Mouse (Mus musculus): ENCODE results near the gene Mtmr6. TPM values are rescaled to one million over a fixed set of nuclear protein-coding genes. Genes with fewer than 3 reads are reported as not detected.
A peak's percentile ranks its signal among the peaks of the same experiment; 100 is the strongest.

The Mtmr6 gene
- polyA plus RNA-seq (2011; ENCODE audit: insufficient read length, low read depth, missing spikeins): 88.1 and 93.8 TPM in 2 replicates

DNA sequence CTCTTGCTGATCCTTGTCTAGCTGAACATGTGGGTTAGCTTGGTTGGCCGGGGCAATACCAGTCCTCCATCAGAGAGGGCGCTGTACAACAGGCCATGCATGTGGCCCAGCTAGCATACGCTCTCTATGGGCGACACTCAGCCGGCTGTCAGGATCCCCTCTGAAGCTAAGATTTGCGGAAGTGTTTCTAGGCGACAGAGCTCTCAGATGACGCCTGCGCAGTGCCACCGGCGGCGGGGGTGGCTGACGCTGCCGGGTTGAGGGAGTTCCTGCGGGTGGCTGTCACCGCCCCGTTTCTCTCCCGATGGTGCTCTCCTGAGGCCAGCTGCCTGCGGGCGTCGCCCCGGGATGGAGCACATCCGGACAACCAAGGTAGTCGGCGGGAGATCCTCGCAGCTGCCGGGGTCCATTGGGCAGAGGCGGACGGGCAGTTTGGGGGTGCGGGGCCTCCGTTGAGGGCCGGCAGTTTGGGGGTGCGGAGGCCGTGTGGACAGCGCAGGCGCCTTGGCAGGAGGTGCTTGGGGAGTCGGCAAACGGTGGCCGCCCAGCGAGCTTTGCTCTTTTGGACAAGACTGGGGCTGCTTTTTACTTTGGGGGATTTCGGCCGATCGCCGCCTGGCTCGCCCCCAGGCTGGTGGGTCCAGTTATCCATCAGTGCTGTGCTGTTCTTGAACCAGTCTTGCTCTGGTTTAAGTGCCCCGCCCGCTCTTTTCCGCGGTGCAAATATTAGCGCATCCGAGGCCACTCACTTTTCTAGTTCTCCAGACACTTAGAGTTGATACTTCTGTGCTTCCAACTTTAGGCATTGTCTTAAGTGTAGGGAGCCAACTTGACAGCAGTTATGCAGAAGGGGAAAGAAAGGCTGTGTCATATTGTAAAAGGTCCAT lies at the start of gene Mtmr6:
Gene Mtmr6 (plus strand): TSS at position 239 of the 887 bp plus-strand sequence.
- no peaks in the 10 kb centered on the region for H3K4me1 ChIP-seq (ENCODE audit: control insufficient read depth, insufficient read depth, low read length)
- peak within 1 kb of the TSS; percentile 10 for H3K27ac ChIP-seq (ENCODE audit: insufficient read depth, low read length)
- peak within 1 kb of the TSS; percentile 85 for H3K4me3 ChIP-seq (ENCODE audit: insufficient read depth, low read length)
- peak; percentile 85 for TF ChIP-seq POLR2A (IDR thresholded peaks at IDR 0.05; ENCODE audit: low read depth, low read length)
- peak; percentile 94 for TF ChIP-seq CTCF (IDR thresholded peaks at IDR 0.05; ENCODE audit: borderline replicate concordance, insufficient read depth, low read length)

- TF ChIP-seq POLR2A (IDR thresholded peaks at IDR 0.05; ENCODE audit: low read depth, low read length): no peak
- TF ChIP-seq CTCF (IDR thresholded peaks at IDR 0.05; ENCODE audit: borderline replicate concordance, insufficient read depth, low read length): no peak
- H3K4me3 ChIP-seq (ENCODE audit: insufficient read depth, low read length): no peak overlapping the region
- no peak overlapping the region for H3K27ac ChIP-seq (ENCODE audit: insufficient read depth, low read length)
- peaks cover 2% of the 10 kb centered on the region; the same call in 1 of the 2 replicates for H3K4me1 ChIP-seq (ENCODE audit: control insufficient read depth, insufficient read depth, low read length)
Observed at GRCm38 (mm10) chr14:60216125-60216524, 48.9 kb upstream of the Mtmr6 start.

- Histone ChIP-seq H3K4me3 (ENCODE audit: insufficient read depth, low read length) (no peak overlapping the region), H3K4me1 (ENCODE audit: control insufficient read depth, insufficient read depth, low read length) (no peaks in the 10 kb centered on the region), H3K27ac (ENCODE audit: insufficient read depth, low read length) (no peak overlapping the region)
- TF ChIP-seq POLR2A (IDR thresholded peaks at IDR 0.05; ENCODE audit: low read depth, low read length) (no peak), CTCF (IDR thresholded peaks at IDR 0.05; ENCODE audit: borderline replicate concordance, insufficient read depth, low read length) (no peak)
Observed at GRCm38 (mm10) chr14:60217616-60218015, 47.4 kb upstream of the Mtmr6 start.

DNA sequence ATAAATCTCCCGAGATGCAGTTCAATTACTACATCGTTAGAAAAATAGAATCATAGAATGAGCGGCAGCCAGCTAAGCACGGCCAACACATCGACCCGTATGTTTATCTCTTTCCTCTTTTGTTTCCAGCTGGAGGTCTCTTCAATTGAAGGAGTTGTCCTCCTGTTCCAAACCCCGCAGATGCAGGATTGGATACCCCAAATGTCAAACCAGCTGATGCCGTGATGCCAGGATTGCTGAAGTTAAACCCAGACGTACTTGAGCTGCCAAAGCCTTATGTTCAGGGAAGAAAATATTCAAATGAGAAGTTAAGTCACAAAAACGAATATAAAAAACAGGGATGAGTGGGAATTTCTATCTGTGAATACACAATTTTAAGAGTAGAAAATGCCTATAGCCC lies 45.1 kb upstream of the Mtmr6 start:
- H3K4me3 ChIP-seq (ENCODE audit: insufficient read depth, low read length): no peak overlapping the region
- H3K27ac ChIP-seq (ENCODE audit: insufficient read depth, low read length): no peak overlapping the region
- TF ChIP-seq CTCF (IDR thresholded peaks at IDR 0.05; ENCODE audit: borderline replicate concordance, insufficient read depth, low read length) (no peak), POLR2A (IDR thresholded peaks at IDR 0.05; ENCODE audit: low read depth, low read length) (no peak)
- no peaks in the 10 kb centered on the region for H3K4me1 ChIP-seq (ENCODE audit: control insufficient read depth, insufficient read depth, low read length)

DNA sequence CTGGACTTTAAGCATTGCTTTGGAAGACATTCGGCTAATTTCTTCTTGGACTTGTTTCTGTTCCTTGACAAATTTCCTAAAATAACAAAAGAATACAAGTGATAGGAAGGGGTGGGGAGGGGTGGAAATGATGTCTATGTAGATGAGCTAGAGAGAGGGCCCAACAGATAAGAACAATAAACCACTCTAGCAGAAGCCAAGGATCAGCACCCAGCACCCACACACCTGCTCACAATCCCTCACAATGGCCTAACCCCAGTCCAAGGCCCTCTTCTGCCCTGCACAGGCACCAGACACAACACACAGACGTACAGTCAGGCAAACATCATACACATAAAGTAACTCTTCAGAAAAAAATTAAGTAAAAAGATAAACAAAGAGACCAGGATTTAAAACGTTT lies 26.5 kb upstream of the Mtmr6 start:
- Histone ChIP-seq H3K4me1 (ENCODE audit: control insufficient read depth, insufficient read depth, low read length) (no peaks in the 10 kb centered on the region), H3K4me3 (ENCODE audit: insufficient read depth, low read length) (no peak overlapping the region), H3K27ac (ENCODE audit: insufficient read depth, low read length) (no peak overlapping the region)
- TF ChIP-seq CTCF (IDR thresholded peaks at IDR 0.05; ENCODE audit: borderline replicate concordance, insufficient read depth, low read length): no peak
- TF ChIP-seq POLR2A (IDR thresholded peaks at IDR 0.05; ENCODE audit: low read depth, low read length): no peak

GRCm38 (mm10) chr14:60250366-60250765 lies 14.7 kb upstream of the Mtmr6 start:
- Histone ChIP-seq H3K27ac (ENCODE audit: insufficient read depth, low read length) (no peak overlapping the region), H3K4me3 (ENCODE audit: insufficient read depth, low read length) (peak overlapping the region; percentile 83), H3K4me1 (ENCODE audit: control insufficient read depth, insufficient read depth, low read length) (no peaks in the 10 kb centered on the region; the same call in 1 of the 2 replicates)
- TF ChIP-seq CTCF (IDR thresholded peaks at IDR 0.05; ENCODE audit: borderline replicate concordance, insufficient read depth, low read length): no peak
- no peak for TF ChIP-seq POLR2A (IDR thresholded peaks at IDR 0.05; ENCODE audit: low read depth, low read length)

- no peak for TF ChIP-seq CTCF (IDR thresholded peaks at IDR 0.05; ENCODE audit: borderline replicate concordance, insufficient read depth, low read length)
- TF ChIP-seq POLR2A (IDR thresholded peaks at IDR 0.05; ENCODE audit: low read depth, low read length): no peak
- Histone ChIP-seq H3K27ac (ENCODE audit: insufficient read depth, low read length) (peak overlapping the region; percentile 39), H3K4me1 (ENCODE audit: control insufficient read depth, insufficient read depth, low read length) (no peaks in the 10 kb centered on the region; the same call in 1 of the 2 replicates), H3K4me3 (ENCODE audit: insufficient read depth, low read length) (peak overlapping the region; percentile 83)
Observed at GRCm38 (mm10) chr14:60250879-60251278, 14.1 kb upstream of the Mtmr6 start.

DNA sequence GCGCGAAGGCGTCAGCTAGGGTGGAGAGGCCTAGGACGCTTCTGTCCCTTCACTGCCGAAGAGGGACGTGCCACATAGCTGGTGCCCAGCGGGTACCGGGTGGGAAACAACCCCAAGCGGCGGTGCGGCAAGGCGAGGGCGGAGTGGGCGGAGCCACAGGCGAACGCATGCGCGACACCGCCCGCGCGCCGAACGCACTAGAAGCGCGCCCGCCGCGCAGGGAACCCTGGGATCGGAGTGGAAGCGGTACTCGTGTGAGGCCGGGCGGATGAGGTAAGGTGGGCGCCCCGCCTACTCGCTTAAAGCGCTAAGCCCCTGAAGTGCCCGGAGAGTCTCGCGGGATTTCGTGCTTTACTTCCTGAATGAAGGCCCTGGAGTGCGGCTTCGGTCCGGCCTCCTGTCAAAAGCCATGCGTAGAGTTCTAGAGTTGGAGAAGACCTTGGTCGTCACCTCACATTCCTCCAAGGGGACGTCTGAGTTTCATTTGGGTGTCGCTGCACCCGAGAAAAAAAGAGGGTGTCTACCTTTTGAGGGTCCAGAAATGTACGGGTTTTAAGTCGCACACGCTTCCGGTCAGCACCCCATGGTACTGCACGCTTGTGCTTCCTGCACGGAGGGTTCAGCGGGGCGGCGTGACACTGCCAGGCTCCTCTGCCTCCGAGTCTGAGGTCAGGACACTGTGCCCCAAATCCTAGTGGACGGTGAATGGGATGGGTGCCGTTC lies 13.6 kb upstream of the Mtmr6 start, which contains the start of the genes Nupl1 and Gm49336:
Gene Nupl1 (minus strand): TSS at position 151 of the 723 bp plus-strand sequence.
Gene Gm49336 (minus strand): TSS at position 227 of the 723 bp plus-strand sequence.
- Histone ChIP-seq H3K4me3 (ENCODE audit: insufficient read depth, low read length) (peak within 1 kb of the TSS; percentile 83), H3K27ac (ENCODE audit: insufficient read depth, low read length) (peak within 1 kb of the TSS; percentile 78), H3K4me1 (ENCODE audit: control insufficient read depth, insufficient read depth, low read length) (no peaks in the 10 kb centered on the region; the same call in 1 of the 2 replicates)
- TF ChIP-seq POLR2A (IDR thresholded peaks at IDR 0.05; ENCODE audit: low read depth, low read length): peak; percentile 84
- TF ChIP-seq CTCF (IDR thresholded peaks at IDR 0.05; ENCODE audit: borderline replicate concordance, insufficient read depth, low read length): no peak

Data from embryonic fibroblast, embryonic 13.5 days (primary cell).